In genomic region chr5:72222902-72223301, GRCm38 (mm10) we compare ENCODE assay signal across 29 mouse cellular contexts. TPM values are rescaled to one million over a fixed set of nuclear protein-coding genes. Genes with fewer than 3 reads are reported as not detected.
DNase-seq lines count a peak whose midpoint lies in the region; ATAC-seq and TF ChIP-seq lines count a peak whose summit lies in the region.
"Had no signal": no experiment of that assay in that cellular context is flagged by ENCODE, and none has a peak within 500 bp of the region (broad histone marks: within the 10 kb centered on the region; RNA-seq: fewer than 3 reads in every experiment).

No protein-coding gene starts in this region.

- H3K9ac ChIP-seq in lung, postnatal 0 days (replicated peaks; ENCODE audit: low read depth): no peak overlapping the region
- no peak overlapping the region for H3K9ac ChIP-seq in kidney, embryonic 16.5 days (replicated peaks; ENCODE audit: low read length)
- H3K9ac ChIP-seq: embryonic facial prominence, embryonic 13.5 days; forebrain, postnatal 0 days; hindbrain, embryonic 13.5 days; lung, embryonic 14.5 days; neural tube, embryonic 12.5 days had no signal

- H3K27me3 ChIP-seq in lung, postnatal 0 days (replicated peaks; ENCODE audit: insufficient read depth, low read length): no peaks in the 10 kb centered on the region
- H3K27me3 ChIP-seq in kidney, embryonic 16.5 days (ENCODE audit: insufficient read depth, low read length): no peaks in the 10 kb centered on the region
- H3K27me3 ChIP-seq: embryonic facial prominence, embryonic 13.5 days; hindbrain, embryonic 13.5 days; neural tube, embryonic 12.5 days; Patski had no signal

- H3K36me3 ChIP-seq in lung, postnatal 0 days (ENCODE audit: insufficient read depth, low read length): no peaks in the 10 kb centered on the region
- H3K36me3 ChIP-seq in kidney, embryonic 16.5 days (ENCODE audit: insufficient read depth, low read length): no peaks in the 10 kb centered on the region
- H3K36me3 ChIP-seq: embryonic facial prominence, embryonic 13.5 days; heart, embryonic 10.5 days; hindbrain, embryonic 13.5 days; neural tube, embryonic 12.5 days had no signal

- no peak overlapping the region for H3K4me2 ChIP-seq in lung, postnatal 0 days (replicated peaks; ENCODE audit: low read depth, low read length)
- no peak overlapping the region for H3K4me2 ChIP-seq in kidney, embryonic 16.5 days (replicated peaks; ENCODE audit: low read depth, low read length)
- H3K4me2 ChIP-seq: embryonic facial prominence, embryonic 13.5 days; hindbrain, embryonic 13.5 days; lung, embryonic 14.5 days; midbrain, embryonic 11.5 days; neural tube, embryonic 12.5 days had no signal

- peak; percentile 84 for DNase-seq in lung, postnatal 0 days (ENCODE audit: low spot score)
- DNase-seq in lung, postnatal 14 days: no peak
- DNase-seq in NIH3T3 (ENCODE audit: low read depth): peak; percentile 22
- peak; percentile 70 for DNase-seq in gonadal fat pad, adult 2 months (ENCODE audit: low read depth)
- DNase-seq in cerebellum, adult 9-10 months: no peak
- DNase-seq: adrenal gland, postnatal 25 days; cerebellum, adult 11-12 months; cerebellum, postnatal 10 days; forebrain, postnatal 0 days; heart, postnatal 4 days; kidney, adult 8-10 months; kidney, postnatal 10 days; left cerebral cortex, postnatal 4 days; lung, embryonic 14.5 days; right cerebral cortex, adult 18-20 months; spleen, adult 18-20 months; thymus, postnatal 14 days had no signal

- no peak for TF ChIP-seq CTCF in lung, postnatal 0 days (IDR thresholded peaks at IDR 0.05)

- no peaks in the 10 kb centered on the region for H3K9me3 ChIP-seq in lung, postnatal 0 days (ENCODE audit: low read length)
- no peaks in the 10 kb centered on the region for H3K9me3 ChIP-seq in kidney, embryonic 16.5 days (ENCODE audit: low read length)
- H3K9me3 ChIP-seq: embryonic facial prominence, embryonic 13.5 days; G1E; heart, embryonic 10.5 days; hindbrain, embryonic 13.5 days; neural tube, embryonic 12.5 days had no signal

- peak; percentile 62 for ATAC-seq in lung, postnatal 0 days
- peak; percentile 48; the same call in 1 of the 2 replicates for ATAC-seq in monocyte, adult 5-6 weeks (replicated peaks; ENCODE audit: insufficient number of reproducible peaks, low FRiP score, low TSS enrichment, poor library complexity, severe bottlenecking)
- no peak for ATAC-seq in kidney, embryonic 16.5 days (ENCODE audit: low FRiP score, low TSS enrichment)
- ATAC-seq: forebrain, postnatal 0 days; intestine, embryonic 16.5 days; midbrain, embryonic 16.5 days; Patski had no signal

- TF ChIP-seq EP300 in lung, postnatal 0 days (IDR thresholded peaks at IDR 0.05): no peak

- H3K4me1 ChIP-seq in lung, postnatal 0 days (ENCODE audit: insufficient read depth, low read depth, low read length): no peaks in the 10 kb centered on the region; the same call in 1 of the 2 replicates
- 0 out of 2 replicates have a peak, but pooled peaks cover 7% of the 10 kb centered on the region for H3K4me1 ChIP-seq in kidney, embryonic 16.5 days (ENCODE audit: insufficient read depth, low read length)
- H3K4me1 ChIP-seq: embryonic facial prominence, embryonic 13.5 days; hindbrain, embryonic 13.5 days; neural tube, embryonic 12.5 days had no signal

- H3K27ac ChIP-seq in lung, postnatal 0 days (ENCODE audit: low read length): no peak overlapping the region
- no peak overlapping the region for H3K27ac ChIP-seq in kidney, embryonic 16.5 days (ENCODE audit: low read length)
- H3K27ac ChIP-seq: embryonic facial prominence, embryonic 13.5 days; heart, embryonic 10.5 days; hindbrain, embryonic 13.5 days; neural tube, embryonic 12.5 days had no signal

- no peak overlapping the region for H3K4me3 ChIP-seq in lung, postnatal 0 days (ENCODE audit: low read depth, low read length)
- no peak overlapping the region for H3K4me3 ChIP-seq in kidney, embryonic 16.5 days (ENCODE audit: low read length)
- H3K4me3 ChIP-seq: embryonic facial prominence, embryonic 13.5 days; heart, embryonic 10.5 days; hindbrain, embryonic 13.5 days; myocyte; neural tube, embryonic 12.5 days had no signal

- WGBS in lung, postnatal 0 days: 47% methylated on average over 3 of the region's 3 CpGs
- WGBS in kidney, embryonic 16.5 days: 82% methylated on average over 3 of the region's 3 CpGs

RNA-seq across cellular contexts. Expression of gene Commd8, which starts 54.9 kb away (rescaled TPM):
- polyA plus RNA-seq in lung, postnatal 0 days (2015; fragmentation: Nextera tagmentation; extraction: Ambion mirVana): 106 and 109 TPM in 2 replicates
- 6.5 and 7.9 TPM in 2 replicates for polyA plus RNA-seq in gonadal fat pad, adult 2 months (2012; rRNA removed)
- 127 to 252 TPM (median 176 TPM) in 3 replicates for total RNA-seq in monocyte, adult 5-6 weeks (2017)
- 138 and 144 TPM in 2 replicates for polyA plus RNA-seq in kidney, embryonic 16.5 days (2015; fragmentation: Nextera tagmentation; extraction: Ambion mirVana)

Comparison
In these comparisons a context has a peak if more than half of its experiments do, and no peak if none do; other contexts are left out.
1. DNase-seq: peak in lung, postnatal 0 days (single experiment), NIH3T3 (single experiment) and gonadal fat pad, adult 2 months (single experiment); none in lung, postnatal 14 days (single experiment) and cerebellum, adult 9-10 months (single experiment).
2. RNA of gene Commd8, which starts 54.9 kb away (polyA plus RNA-seq): 138 to 144 TPM in kidney, embryonic 16.5 days and 106 to 109 TPM in lung, postnatal 0 days; 6.5 to 7.9 TPM in gonadal fat pad, adult 2 months; every median in the first group is over 10 times any median in the second.